Mouse (Mus musculus) adipocyte (in vitro differentiated cells): ENCODE measurements around the gene Rragc.

Experiments
- DNase-seq: peaks from one replicate; pipeline ENCODE4 v3.0.0-alpha.2; 2016; ENCODE audit warnings: low spot score

Gene Rragc

DNA sequence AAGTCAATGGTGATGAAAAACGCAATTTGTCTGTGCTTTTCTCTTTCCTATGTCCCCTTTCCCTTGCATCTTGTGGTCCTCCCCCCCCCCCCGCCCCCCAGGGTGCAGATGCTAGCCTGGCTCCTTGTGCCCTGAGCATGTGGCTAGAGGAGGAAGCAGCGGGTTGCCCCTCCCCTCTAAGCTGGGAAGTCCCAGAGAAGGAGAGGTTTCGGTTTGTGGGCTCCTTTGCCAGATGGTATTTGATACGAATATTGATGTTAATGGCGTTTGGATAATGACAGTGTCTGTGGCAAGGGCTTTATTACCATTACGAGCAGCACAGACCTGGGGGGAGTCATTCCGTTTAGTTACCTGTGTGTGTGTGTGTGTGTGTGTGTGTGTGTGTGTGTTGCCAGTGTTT, 34.8 kb downstream of the Rragc start:
- DNase-seq = no peak

GRCm38 (mm10) chr4:123956703-123957491, 39.7 kb downstream of the Rragc start:
- peak; percentile 67 for DNase-seq

DNA sequence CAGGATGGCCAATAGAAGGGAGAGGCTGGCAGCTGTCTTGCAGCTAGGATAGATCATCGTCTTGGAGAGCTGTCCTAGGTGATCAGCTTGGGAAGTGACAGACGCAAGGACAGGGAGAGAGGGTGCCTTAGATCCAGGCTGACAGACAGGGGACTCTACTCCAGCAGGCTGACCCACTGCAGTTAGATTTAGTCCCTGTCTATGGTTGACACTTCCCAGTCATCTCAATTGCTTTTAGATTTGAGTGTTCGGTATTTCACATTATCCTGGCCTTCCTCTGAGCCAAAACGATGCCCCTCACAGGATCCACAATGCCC, 40.2 kb downstream of the Rragc start:
- no peak for DNase-seq

DNA sequence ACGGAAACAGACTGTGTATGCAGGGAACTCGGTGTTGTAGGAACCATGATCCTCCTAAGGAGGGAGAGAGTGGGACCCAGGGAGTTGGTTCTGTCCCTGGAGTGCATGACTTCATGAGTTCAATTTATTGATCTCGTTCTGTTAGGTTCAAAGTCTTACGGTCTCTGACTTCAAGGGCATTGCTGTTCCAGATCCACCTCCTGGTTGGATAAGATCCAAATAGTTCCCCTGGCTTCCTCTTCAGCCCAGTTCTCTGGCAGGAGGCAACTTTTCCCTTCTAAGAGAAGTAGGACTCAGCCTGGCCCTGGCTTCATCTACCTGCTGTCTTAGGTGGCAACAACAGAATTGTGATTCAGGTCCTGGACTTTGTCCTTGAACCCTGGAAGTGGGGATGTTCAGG, 40.6 kb downstream of the Rragc start:
- DNase-seq = no peak

- no peak for DNase-seq
Measured at GRCm38 (mm10) chr4:123960955-123961354, 43.7 kb downstream of the Rragc start.

DNA sequence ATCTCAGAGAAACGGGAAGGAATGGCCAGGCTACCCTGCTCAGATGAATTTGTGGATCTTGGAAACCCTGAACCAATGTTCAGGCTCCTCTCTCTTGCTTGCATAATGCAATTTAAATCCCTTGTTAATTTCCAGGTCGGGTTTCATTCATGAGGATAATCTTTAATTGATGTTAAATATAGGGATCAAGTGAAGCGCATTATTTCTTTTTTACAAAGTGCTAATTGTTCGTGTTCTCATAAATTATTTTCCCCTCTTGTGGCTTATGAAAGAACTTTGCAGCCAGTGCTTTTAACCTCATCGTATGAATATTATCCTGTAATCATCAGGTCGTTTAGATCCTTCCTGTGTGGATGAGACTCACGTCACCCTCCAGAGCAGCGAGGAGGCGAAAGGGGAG, 45.5 kb downstream of the Rragc start:
- DNase-seq = no peak

DNA sequence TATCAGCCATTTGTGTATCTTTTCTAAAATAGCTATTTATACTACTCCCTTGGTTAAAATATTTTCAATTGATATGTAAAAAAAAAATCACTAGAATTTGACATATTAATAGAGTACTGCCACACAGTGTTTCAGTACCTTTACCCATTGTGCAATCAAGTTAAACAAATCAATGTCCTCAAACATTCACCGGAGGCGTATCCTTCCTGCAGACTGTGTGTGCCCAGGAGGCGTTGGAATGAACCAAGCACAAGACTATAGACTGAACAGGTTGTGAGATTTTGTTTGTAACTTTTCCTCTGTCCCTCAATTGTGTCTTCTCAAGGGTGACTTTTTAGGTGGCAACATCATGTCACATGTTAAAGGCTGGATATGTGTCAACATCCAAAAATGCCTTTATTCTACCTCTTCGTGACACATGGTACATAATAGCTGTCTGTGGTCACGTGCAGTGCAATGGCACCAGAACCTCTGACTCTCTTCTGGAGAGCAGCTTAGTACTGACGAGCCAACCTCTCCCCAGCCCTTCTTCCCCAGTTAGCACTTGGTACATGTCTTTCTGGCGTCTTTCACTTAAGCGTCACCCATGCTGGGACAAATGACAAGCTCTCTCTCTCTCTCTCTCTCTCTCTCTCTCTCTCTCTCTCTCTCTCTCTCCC, 51.5 kb downstream of the Rragc start:
- DNase-seq = no peak

GRCm38 (mm10) chr4:123969458-123969857, 52.2 kb downstream of the Rragc start:
- no peak for DNase-seq

DNA sequence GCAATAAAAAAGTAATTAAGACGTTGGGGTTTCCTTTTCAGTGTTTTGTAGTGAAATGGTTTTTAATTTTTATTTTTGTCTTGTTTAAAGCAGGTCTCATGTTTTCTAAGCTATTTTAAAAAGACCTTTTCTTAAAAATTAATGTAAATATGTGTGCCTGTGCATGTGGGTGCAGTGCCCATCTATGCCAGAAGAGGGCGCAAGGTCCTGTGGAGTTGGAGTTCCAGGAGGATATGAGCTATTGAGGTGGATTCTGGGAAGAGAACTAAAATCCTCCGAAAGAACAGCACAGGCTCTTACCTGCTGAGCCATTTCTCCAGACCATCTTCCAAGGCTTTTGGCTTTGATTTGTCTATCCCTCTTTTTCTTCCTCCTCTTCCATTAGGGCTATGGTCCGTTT, 53.8 kb downstream of the Rragc start:
- DNase-seq = no peak

- no peak for DNase-seq
Measured at GRCm38 (mm10) chr4:123972423-123973049, 55.3 kb downstream of the Rragc start.

GRCm38 (mm10) chr4:123982105-123982504, 64.9 kb downstream of the Rragc start:
- no peak for DNase-seq
